Mouse (Mus musculus): ENCODE results near the gene Arl3.

Gene Arl3

GRCm38 (mm10) chr19:46572951-46573937 is at the start of gene Arl3, which contains the start of gene Sfxn2:
Gene Arl3, minus strand, starts transcription at chr19:46573198.
Gene Sfxn2, plus strand, starts transcription at chr19:46573365.
- DNase-seq (ENCODE audit: low spot score), result peak; percentile 70

GRCm38 (mm10) chr19:46622659-46623193 is 49.7 kb upstream of the Arl3 start:
- DNase-seq (ENCODE audit: low spot score), result no peak

GRCm38 (mm10) chr19:46621236-46622183 is 48.5 kb upstream of the Arl3 start:
- no peak for DNase-seq (ENCODE audit: low spot score)

GRCm38 (mm10) chr19:46620016-46620808 is 47.2 kb upstream of the Arl3 start:
- no peak for DNase-seq (ENCODE audit: low spot score)

- DNase-seq (ENCODE audit: low spot score), result no peak
Measured at GRCm38 (mm10) chr19:46619518-46619917, 46.5 kb upstream of the Arl3 start.

GRCm38 (mm10) chr19:46619001-46619400 is 46.0 kb upstream of the Arl3 start:
- DNase-seq (ENCODE audit: low spot score), result no peak

- no peak for DNase-seq (ENCODE audit: low spot score)
Measured at GRCm38 (mm10) chr19:46618322-46618721, 45.3 kb upstream of the Arl3 start.

- no peak for DNase-seq (ENCODE audit: low spot score)
Measured at GRCm38 (mm10) chr19:46617361-46617760, 44.4 kb upstream of the Arl3 start.

- no peak for DNase-seq (ENCODE audit: low spot score)
Measured at GRCm38 (mm10) chr19:46616378-46616777, 43.4 kb upstream of the Arl3 start.

GRCm38 (mm10) chr19:46608158-46608557 is 35.2 kb upstream of the Arl3 start:
- no peak for DNase-seq (ENCODE audit: low spot score)

GRCm38 (mm10) chr19:46607424-46607823 is 34.4 kb upstream of the Arl3 start:
- DNase-seq (ENCODE audit: low spot score), result no peak

- no peak for DNase-seq (ENCODE audit: low spot score)
Measured at GRCm38 (mm10) chr19:46606718-46607117, 33.7 kb upstream of the Arl3 start.

- DNase-seq (ENCODE audit: low spot score), result no peak
Measured at GRCm38 (mm10) chr19:46602406-46602805, 29.4 kb upstream of the Arl3 start.

GRCm38 (mm10) chr19:46601491-46601890 is 28.5 kb upstream of the Arl3 start:
- no peak for DNase-seq (ENCODE audit: low spot score)

GRCm38 (mm10) chr19:46600371-46600770 is 27.4 kb upstream of the Arl3 start:
- no peak for DNase-seq (ENCODE audit: low spot score)

GRCm38 (mm10) chr19:46599375-46600256 is 26.6 kb upstream of the Arl3 start:
- DNase-seq (ENCODE audit: low spot score), result no peak

- DNase-seq (ENCODE audit: low spot score), result peak; percentile 98
Measured at GRCm38 (mm10) chr19:46598720-46599252, 25.8 kb upstream of the Arl3 start, which contains the start of gene Wbp1l. Gene Wbp1l, plus strand, starts transcription at chr19:46599084.

GRCm38 (mm10) chr19:46598187-46598586 is 25.2 kb upstream of the Arl3 start:
- DNase-seq (ENCODE audit: low spot score), result no peak

GRCm38 (mm10) chr19:46592751-46593439 is 19.9 kb upstream of the Arl3 start:
- no peak for DNase-seq (ENCODE audit: low spot score)

All from layer of hippocampus, adult 9-10 months (tissue).